Mouse (Mus musculus) embryonic facial prominence, embryonic 11.5 days (tissue): ENCODE data around the gene Krtcap2. TPM values are rescaled to one million over a fixed set of nuclear protein-coding genes. Genes with fewer than 3 reads are reported as not detected.

Experiments used
- ATAC-seq: fragments of 200-750 bp; cut with Nextera tagmentation; replicated peaks from 2 replicates; pipeline ENCODE4 v1.8.0; 2017; ENCODE audit warnings: low read depth; ENCODE audit not compliant: insufficient number of reproducible peaks, low FRiP score, low TSS enrichment
- DNase-seq: peaks from one replicate; pipeline ENCODE4 v3.0.0-alpha.2; 2015; ENCODE audit warnings: low spot score
- H3K27ac ChIP-seq: fragments of 300-500 bp; sonication (generic); replicated peaks from 2 replicates; pipeline ENCODE4 v1.5.1; 2014; ENCODE audit warnings: mild to moderate bottlenecking, low read depth, low read length, control low read depth
- H3K27me3 ChIP-seq: fragments of 300-500 bp; sonication (generic); 2 replicates; pipeline ENCODE4 v1.6.1; 2014; ENCODE audit warnings: mild to moderate bottlenecking, low read length, moderate library complexity, mixed read lengths; ENCODE audit not compliant: control insufficient read depth, insufficient read depth
- H3K36me3 ChIP-seq: fragments of 300-500 bp; sonication (generic); replicated peaks from 2 replicates; pipeline ENCODE4 v1.6.1; 2014; ENCODE audit warnings: low read depth, mild to moderate bottlenecking, low read length, moderate library complexity, mixed read lengths; ENCODE audit not compliant: control insufficient read depth, insufficient read depth
- H3K4me1 ChIP-seq: fragments of 300-500 bp; sonication (generic); 2 replicates; pipeline ENCODE4 v1.6.1; 2014; ENCODE audit warnings: low read length, mixed read lengths; ENCODE audit not compliant: control insufficient read depth, insufficient read depth
- H3K4me2 ChIP-seq: fragments of 300-500 bp; sonication (generic); 2 replicates; pipeline ENCODE4 v1.6.1; 2014; ENCODE audit warnings: low read depth, mild to moderate bottlenecking, control low read depth, low read length, moderate library complexity
- H3K4me3 ChIP-seq: fragments of 300-500 bp; sonication (generic); 2 replicates; pipeline ENCODE4 v1.5.1; 2014; ENCODE audit warnings: low read depth, low read length, control low read depth
- H3K9ac ChIP-seq: fragments of 300-500 bp; sonication (generic); replicated peaks from 2 replicates; pipeline ENCODE4 v1.6.1; 2014; ENCODE audit warnings: mild to moderate bottlenecking, control low read depth, low read length
- H3K9me3 ChIP-seq: fragments of 300-500 bp; sonication (generic); replicated peaks from 2 replicates; pipeline ENCODE4 v1.6.1; 2016; ENCODE audit warnings: mild to moderate bottlenecking, low read length, inconsistent platforms, mixed read lengths; ENCODE audit not compliant: control insufficient read depth
- WGBS: fragments of 180-500 bp; shearing (Covaris S2); extraction: QIAGEN DNeasy Blood & Tissue Kit; methylation state at CpG from one replicate; pipeline ENCODE4 v1.1.7; 2014; 5-methylcytosine and 5-hydroxymethylcytosine counted together
- polyA plus RNA-seq: library from polyadenylated mRNA; unstranded; fragments of >200 nt; fragmentation: Nextera tagmentation; extraction: Ambion mirVana; gene quantifications from 2 replicates; pipeline ENCODE4 v1.2.1, GENCODE M21; 2014

The Krtcap2 gene
- polyA plus RNA-seq, 1 experiment from 2014 or later, result 287 TPM

DNA sequence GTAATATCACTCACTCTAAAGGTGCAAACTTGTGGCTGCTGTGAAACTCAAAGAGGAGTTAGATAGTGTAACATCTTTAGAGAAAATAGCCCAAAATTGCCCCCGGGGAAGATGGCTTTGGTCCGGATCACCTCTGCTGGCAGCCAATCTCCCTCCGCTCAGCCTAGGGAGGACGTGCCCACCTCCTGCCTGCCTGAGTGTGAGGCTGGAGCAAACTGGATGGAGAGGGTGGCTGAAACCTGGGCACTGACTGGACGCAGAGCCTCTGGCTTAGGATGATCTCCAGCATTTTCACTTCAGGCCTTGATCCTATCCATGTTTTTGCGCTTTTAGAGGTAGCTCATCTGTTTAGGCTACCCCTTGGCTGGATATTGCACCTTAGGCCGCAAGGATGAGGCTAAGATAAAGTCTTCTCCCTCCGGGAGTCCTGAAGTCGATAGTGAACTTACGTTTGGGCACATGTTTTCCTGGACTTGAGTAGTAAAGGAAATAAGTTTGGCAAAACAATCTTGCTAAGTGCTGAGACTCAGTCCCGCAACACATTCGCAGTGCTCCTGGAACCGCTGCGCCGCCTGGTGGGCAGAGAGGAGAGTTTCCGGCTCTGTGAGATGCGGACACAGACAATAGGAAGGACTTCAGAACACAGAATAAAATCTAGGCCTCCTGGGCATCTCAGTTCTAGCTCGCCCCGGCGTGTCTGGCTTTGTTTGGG, 36.0 kb downstream of the Krtcap2 start:
- Histone ChIP-seq H3K27me3 (peaks cover 5% of the 10 kb centered on the region), H3K4me2 (peak overlapping the region; percentile 43; the same call in 1 of the 2 replicates), H3K27ac (no peak overlapping the region), H3K9ac (0 out of 2 replicates have a peak overlapping the region, but pooled peaks have one; percentile 11), H3K4me1 (peaks cover 16% of the 10 kb centered on the region), H3K9me3 (no peaks in the 10 kb centered on the region), H3K4me3 (peak overlapping the region; percentile 49; the same call in 1 of the 2 replicates), H3K36me3 (no peaks in the 10 kb centered on the region)
- peak; percentile 95 for DNase-seq
- no peak for ATAC-seq
- 10% methylated on average over 20 of the region's 20 CpGs for WGBS

DNA sequence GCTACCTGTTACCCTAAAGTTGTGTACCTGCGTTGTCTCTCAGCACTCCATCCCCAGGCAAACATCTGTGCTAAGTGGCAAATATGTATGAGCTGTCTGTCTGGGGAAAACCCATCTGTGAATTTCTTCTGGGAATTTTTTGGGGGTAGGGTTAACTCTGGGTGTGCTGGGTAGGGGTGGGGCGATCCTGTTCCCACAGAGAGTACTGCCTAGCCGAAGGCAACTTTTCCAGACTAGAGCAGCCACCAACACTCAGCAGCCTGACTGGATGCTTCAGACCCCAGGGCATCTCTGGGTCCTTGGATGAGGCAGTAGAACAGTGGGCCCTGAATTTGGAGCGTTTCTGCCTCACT, 36.5 kb downstream of the Krtcap2 start:
- Histone ChIP-seq H3K9ac (0 out of 2 replicates have a peak overlapping the region, but pooled peaks have one; percentile 11), H3K9me3 (no peaks in the 10 kb centered on the region), H3K27ac (no peak overlapping the region), H3K27me3 (peaks cover 5% of the 10 kb centered on the region), H3K4me3 (no peak overlapping the region), H3K4me2 (no peak overlapping the region), H3K4me1 (peaks cover 16% of the 10 kb centered on the region), H3K36me3 (no peaks in the 10 kb centered on the region)
- ATAC-seq (no peak), DNase-seq (no peak)
- WGBS, result 22% methylated on average over 4 of the region's 4 CpGs

DNA sequence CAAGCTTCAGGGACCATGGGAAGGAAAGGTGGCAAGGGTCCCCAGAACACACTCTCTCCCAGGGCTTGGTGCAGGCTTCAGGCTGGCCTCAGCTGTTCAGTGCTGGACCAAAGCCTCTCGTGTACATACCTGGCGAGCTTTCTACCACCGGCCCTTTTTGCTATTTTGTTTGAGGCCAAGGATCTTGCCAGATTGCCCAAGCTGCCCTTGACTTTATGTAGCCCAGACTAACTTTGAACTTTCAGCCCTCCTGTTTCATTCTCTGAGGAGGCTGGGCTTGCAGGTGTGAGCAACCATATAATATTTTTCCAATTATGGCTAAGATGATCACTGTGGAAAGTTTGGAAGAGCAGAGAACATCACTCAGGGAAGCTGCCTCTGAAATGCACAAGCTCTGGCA, 38.5 kb downstream of the Krtcap2 start:
- 82% methylated on average over 3 of the region's 3 CpGs for WGBS
- DNase-seq, result no peak
- Histone ChIP-seq H3K4me1 (peaks cover 6% of the 10 kb centered on the region; the same call in 1 of the 2 replicates), H3K27me3 (peaks cover 5% of the 10 kb centered on the region), H3K36me3 (no peaks in the 10 kb centered on the region), H3K9ac (no peak overlapping the region), H3K27ac (no peak overlapping the region), H3K4me2 (no peak overlapping the region), H3K4me3 (no peak overlapping the region), H3K9me3 (no peaks in the 10 kb centered on the region)
- no peak for ATAC-seq

DNA sequence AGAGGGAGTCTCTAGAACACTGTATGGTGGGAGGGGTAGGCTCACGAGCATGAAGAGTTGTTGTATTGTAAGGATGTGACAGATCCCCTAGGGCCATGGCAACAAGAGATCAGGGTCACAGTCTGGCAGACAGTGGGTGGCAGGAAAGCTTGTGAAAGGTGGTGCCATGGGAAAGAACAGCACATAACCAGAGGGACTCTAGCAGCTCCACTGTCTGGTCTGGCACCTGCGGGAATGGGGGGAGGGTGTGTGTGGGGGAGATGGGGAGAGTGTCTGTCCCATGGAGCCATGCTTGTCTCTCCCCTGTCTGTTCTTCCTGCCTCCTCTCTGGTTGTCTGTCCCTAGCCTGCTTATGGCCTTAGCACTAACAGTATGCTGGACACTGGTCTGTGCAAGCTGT, 39.8 kb downstream of the Krtcap2 start:
- 36% methylated on average over 2 of the region's 2 CpGs for WGBS
- DNase-seq, result no peak
- no peaks in the 10 kb centered on the region for H3K4me1 ChIP-seq

DNA sequence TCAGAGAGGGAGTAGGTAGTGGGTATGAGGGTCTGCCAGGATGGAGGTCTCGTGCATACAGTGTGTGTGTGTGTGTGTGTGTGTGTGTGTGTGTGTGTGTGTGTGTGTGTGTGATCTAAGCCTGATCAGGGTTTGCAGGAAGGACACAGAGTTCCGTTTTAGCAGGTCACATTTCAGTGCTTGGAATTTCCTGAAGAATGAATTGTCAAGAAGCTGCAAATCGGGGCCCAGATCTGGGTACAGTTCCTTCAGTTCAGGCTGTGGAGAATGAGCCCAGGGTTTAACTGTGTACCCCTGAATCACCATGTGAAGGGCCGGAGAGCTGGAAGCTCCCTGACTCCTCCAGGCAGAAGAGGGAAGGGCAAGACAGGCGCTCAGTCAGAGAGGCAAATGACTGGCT, 41.5 kb downstream of the Krtcap2 start:
- H3K4me2 ChIP-seq, result no peak overlapping the region
- DNase-seq, result no peak
- no peaks in the 10 kb centered on the region for H3K4me1 ChIP-seq
- 43% methylated on average over 5 of the region's 5 CpGs for WGBS
- no peak for ATAC-seq
- no peaks in the 10 kb centered on the region for H3K27me3 ChIP-seq
- H3K27ac ChIP-seq, result no peak overlapping the region
- no peak overlapping the region for H3K4me3 ChIP-seq
- no peaks in the 10 kb centered on the region; the same call in 1 of the 2 replicates for H3K36me3 ChIP-seq
- H3K9ac ChIP-seq, result no peak overlapping the region
- no peaks in the 10 kb centered on the region for H3K9me3 ChIP-seq

More for the DNA sequence above, 39.8 kb downstream of the Krtcap2 start:
- Histone ChIP-seq H3K27me3 (peaks cover 1% of the 10 kb centered on the region; the same call in 1 of the 2 replicates), H3K4me2 (no peak overlapping the region), H3K9me3 (no peaks in the 10 kb centered on the region), H3K27ac (no peak overlapping the region), H3K36me3 (no peaks in the 10 kb centered on the region), H3K9ac (no peak overlapping the region), H3K4me3 (no peak overlapping the region)
- no peak for ATAC-seq

DNA sequence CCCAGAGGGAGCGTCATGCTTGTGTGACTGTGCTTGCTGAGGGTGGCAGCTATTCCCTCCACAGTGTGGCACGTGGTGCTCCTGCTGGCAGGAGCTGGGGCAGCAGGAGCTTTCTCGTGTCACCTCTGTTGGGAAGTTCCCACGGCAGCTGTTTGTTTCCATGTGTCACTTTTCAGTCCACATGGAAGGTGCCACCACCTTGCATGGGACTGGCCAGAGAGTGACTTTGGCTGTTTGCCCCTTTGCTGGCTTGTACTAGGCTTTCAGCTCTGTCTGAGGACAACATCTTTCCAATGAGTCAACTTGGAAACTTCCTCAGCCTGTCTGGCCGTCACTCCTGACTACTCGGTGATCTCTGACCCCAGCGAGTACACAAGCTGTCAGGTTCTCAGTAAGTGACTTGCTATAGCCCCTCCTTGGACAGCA, 42.8 kb downstream of the Krtcap2 start:
- no peaks in the 10 kb centered on the region for H3K9me3 ChIP-seq
- 39% methylated on average over 7 of the region's 7 CpGs for WGBS
- no peaks in the 10 kb centered on the region for H3K27me3 ChIP-seq
- no peak overlapping the region for H3K9ac ChIP-seq
- ATAC-seq (no peak), DNase-seq (no peak)
- no peak overlapping the region for H3K4me2 ChIP-seq
- H3K27ac ChIP-seq, result no peak overlapping the region
- H3K36me3 ChIP-seq, result no peaks in the 10 kb centered on the region; the same call in 1 of the 2 replicates
- no peaks in the 10 kb centered on the region for H3K4me1 ChIP-seq
- H3K4me3 ChIP-seq, result no peak overlapping the region

DNA sequence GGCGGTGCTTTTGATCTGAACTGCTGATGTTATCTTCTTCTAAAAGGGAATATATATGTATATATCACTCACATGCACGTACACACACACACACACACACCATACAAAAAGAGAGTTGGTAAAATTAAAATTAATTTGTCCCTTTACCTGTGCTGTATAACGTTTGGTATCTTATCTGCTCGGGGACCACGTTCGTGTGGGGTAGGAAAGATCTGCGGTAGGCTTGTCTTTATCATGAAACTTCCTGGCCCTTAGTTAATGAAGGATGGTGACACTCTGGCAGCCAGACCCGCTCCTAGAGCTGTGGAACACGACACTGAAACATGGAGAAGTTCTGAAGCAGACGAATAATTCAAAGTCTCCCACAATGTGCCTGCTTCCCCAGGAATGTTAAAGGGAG, 46.1 kb downstream of the Krtcap2 start:
- DNase-seq, result no peak
- no peak for ATAC-seq

DNA sequence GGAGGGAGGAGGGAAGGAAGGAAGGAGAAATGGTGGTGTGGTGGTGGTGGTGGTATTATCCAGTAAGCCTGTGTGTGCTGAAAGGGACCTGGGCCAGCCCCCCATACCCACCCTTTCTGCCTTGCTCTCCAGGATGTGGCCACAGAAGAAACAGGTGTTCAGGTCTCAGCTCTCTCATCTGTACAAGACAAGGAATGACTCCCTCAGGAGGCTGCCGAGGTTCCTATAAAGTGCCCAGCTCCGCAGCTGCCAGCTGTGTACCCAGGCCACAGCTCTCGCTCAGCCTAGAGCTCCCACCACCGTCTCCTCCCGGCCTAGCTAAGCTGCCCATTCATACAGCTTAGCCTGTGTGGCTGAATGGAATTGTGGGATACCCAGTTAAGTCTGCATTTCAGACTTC, 46.5 kb downstream of the Krtcap2 start:
- Histone ChIP-seq H3K9me3 (no peaks in the 10 kb centered on the region), H3K4me3 (no peak overlapping the region), H3K36me3 (no peaks in the 10 kb centered on the region; the same call in 1 of the 2 replicates), H3K27ac (no peak overlapping the region), H3K9ac (no peak overlapping the region), H3K4me1 (no peaks in the 10 kb centered on the region), H3K27me3 (no peaks in the 10 kb centered on the region), H3K4me2 (no peak overlapping the region)
- 86% methylated on average over 5 of the region's 5 CpGs for WGBS
- no peak for ATAC-seq
- DNase-seq, result no peak

More for the DNA sequence above, 46.1 kb downstream of the Krtcap2 start:
- Histone ChIP-seq H3K4me2 (no peak overlapping the region), H3K9ac (no peak overlapping the region), H3K36me3 (no peaks in the 10 kb centered on the region; the same call in 1 of the 2 replicates), H3K4me3 (no peak overlapping the region), H3K27me3 (no peaks in the 10 kb centered on the region), H3K4me1 (no peaks in the 10 kb centered on the region), H3K27ac (no peak overlapping the region), H3K9me3 (no peaks in the 10 kb centered on the region)
- 75% methylated on average over 10 of the region's 10 CpGs for WGBS
